Mouse (Mus musculus): ENCODE data around the gene Lrp8. TPM values are rescaled to one million over a fixed set of nuclear protein-coding genes. Genes with fewer than 3 reads are reported as not detected.

Lrp8 gene
- polyA plus RNA-seq, 1 experiment from 2014 or later: 0.56 TPM

- Histone ChIP-seq H3K9me3 (ENCODE audit: low read length) (no peaks in the 10 kb centered on the region), H3K9ac (replicated peaks; ENCODE audit: low read depth) (0 out of 2 replicates have a peak overlapping the region, but pooled peaks have one; percentile 16), H3K4me2 (replicated peaks; ENCODE audit: low read depth, low read length) (peak overlapping the region; percentile 67), H3K4me3 (ENCODE audit: low read depth, low read length) (peak overlapping the region; percentile 59), H3K27me3 (replicated peaks; ENCODE audit: insufficient read depth, low read length) (no peaks in the 10 kb centered on the region), H3K4me1 (ENCODE audit: insufficient read depth, low read depth, low read length) (no peaks in the 10 kb centered on the region; the same call in 1 of the 2 replicates), H3K36me3 (ENCODE audit: insufficient read depth, low read length) (peaks cover 13% of the 10 kb centered on the region; the same call in 1 of the 2 replicates), H3K27ac (ENCODE audit: low read length) (peak overlapping the region; percentile 77)
- no peak for DNase-seq (ENCODE audit: low spot score)
- WGBS: under 1% methylated on average over 12 of the region's 12 CpGs
- TF ChIP-seq EP300 (IDR thresholded peaks at IDR 0.05) (no peak), CTCF (IDR thresholded peaks at IDR 0.05) (0 out of 2 replicates have a peak, but pooled peaks have one; percentile 7)
- ATAC-seq: peak; percentile 14
Observed at GRCm38 (mm10) chr4:107889385-107889730, 87.3 kb downstream of the Lrp8 start.

- ATAC-seq: peak; percentile 97
- TF ChIP-seq EP300 (IDR thresholded peaks at IDR 0.05) (no peak), CTCF (IDR thresholded peaks at IDR 0.05) (no peak)
- H3K27me3 ChIP-seq (replicated peaks; ENCODE audit: insufficient read depth, low read length): no peaks in the 10 kb centered on the region
- H3K4me2 ChIP-seq (replicated peaks; ENCODE audit: low read depth, low read length): peak within 1 kb of the TSS; percentile 67
- peak within 1 kb of the TSS; percentile 27 for H3K9ac ChIP-seq (replicated peaks; ENCODE audit: low read depth)
- under 1% methylated on average over 46 of the region's 48 CpGs for WGBS
- peaks cover 12% of the 10 kb centered on the region; the same call in 1 of the 2 replicates for H3K36me3 ChIP-seq (ENCODE audit: insufficient read depth, low read length)
- H3K27ac ChIP-seq (ENCODE audit: low read length): peak within 1 kb of the TSS; percentile 77
- DNase-seq (ENCODE audit: low spot score): peak; percentile 98
- H3K4me1 ChIP-seq (ENCODE audit: insufficient read depth, low read depth, low read length): no peaks in the 10 kb centered on the region; the same call in 1 of the 2 replicates
- H3K4me3 ChIP-seq (ENCODE audit: low read depth, low read length): peak within 1 kb of the TSS; percentile 59
- no peaks in the 10 kb centered on the region for H3K9me3 ChIP-seq (ENCODE audit: low read length)
Observed at GRCm38 (mm10) chr4:107889731-107890432, 87.8 kb downstream of the Lrp8 start, which contains the start of gene 0610037L13Rik. Gene 0610037L13Rik (plus strand): TSS chr4:107889813.

- no peaks in the 10 kb centered on the region for H3K9me3 ChIP-seq (ENCODE audit: low read length)
- 72% methylated on average over 2 of the region's 2 CpGs for WGBS
- H3K4me1 ChIP-seq (ENCODE audit: insufficient read depth, low read depth, low read length): no peaks in the 10 kb centered on the region; the same call in 1 of the 2 replicates
- H3K4me2 ChIP-seq (replicated peaks; ENCODE audit: low read depth, low read length): no peak overlapping the region
- ATAC-seq (no peak), DNase-seq (ENCODE audit: low spot score) (peak; percentile 69)
- TF ChIP-seq EP300 (IDR thresholded peaks at IDR 0.05) (no peak), CTCF (IDR thresholded peaks at IDR 0.05) (peak; percentile 68)
- no peak overlapping the region for H3K4me3 ChIP-seq (ENCODE audit: low read depth, low read length)
- no peaks in the 10 kb centered on the region for H3K27me3 ChIP-seq (replicated peaks; ENCODE audit: insufficient read depth, low read length)
- no peak overlapping the region for H3K9ac ChIP-seq (replicated peaks; ENCODE audit: low read depth)
- peaks cover 21% of the 10 kb centered on the region; the same call in 1 of the 2 replicates for H3K36me3 ChIP-seq (ENCODE audit: insufficient read depth, low read length)
- no peak overlapping the region for H3K27ac ChIP-seq (ENCODE audit: low read length)
Observed at GRCm38 (mm10) chr4:107892663-107893062, 90.6 kb downstream of the Lrp8 start.

GRCm38 (mm10) chr4:107899211-107899927, 97.3 kb downstream of the Lrp8 start:
- no peak overlapping the region for H3K9ac ChIP-seq (replicated peaks; ENCODE audit: low read depth)
- ATAC-seq (no peak), DNase-seq (ENCODE audit: low spot score) (no peak)
- H3K4me3 ChIP-seq (ENCODE audit: low read depth, low read length): no peak overlapping the region
- peaks cover 25% of the 10 kb centered on the region for H3K36me3 ChIP-seq (ENCODE audit: insufficient read depth, low read length)
- H3K27me3 ChIP-seq (replicated peaks; ENCODE audit: insufficient read depth, low read length): no peaks in the 10 kb centered on the region
- no peaks in the 10 kb centered on the region for H3K4me1 ChIP-seq (ENCODE audit: insufficient read depth, low read depth, low read length)
- H3K9me3 ChIP-seq (ENCODE audit: low read length): no peaks in the 10 kb centered on the region
- H3K27ac ChIP-seq (ENCODE audit: low read length): no peak overlapping the region
- no peak overlapping the region for H3K4me2 ChIP-seq (replicated peaks; ENCODE audit: low read depth, low read length)
- 69% methylated on average over 5 of the region's 5 CpGs for WGBS
- TF ChIP-seq CTCF (IDR thresholded peaks at IDR 0.05) (no peak), EP300 (IDR thresholded peaks at IDR 0.05) (no peak)

- 88% methylated on average over 3 of the region's 3 CpGs for WGBS
- TF ChIP-seq CTCF (IDR thresholded peaks at IDR 0.05) (no peak), EP300 (IDR thresholded peaks at IDR 0.05) (no peak)
- no peak for ATAC-seq
Observed at GRCm38 (mm10) chr4:107900206-107900605, 98.1 kb downstream of the Lrp8 start.

GRCm38 (mm10) chr4:107904252-107904651, 102.2 kb downstream of the Lrp8 start:
- TF ChIP-seq EP300 (IDR thresholded peaks at IDR 0.05) (no peak), CTCF (IDR thresholded peaks at IDR 0.05) (no peak)
- Histone ChIP-seq H3K9me3 (ENCODE audit: low read length) (no peaks in the 10 kb centered on the region), H3K4me2 (replicated peaks; ENCODE audit: low read depth, low read length) (no peak overlapping the region), H3K27me3 (replicated peaks; ENCODE audit: insufficient read depth, low read length) (no peaks in the 10 kb centered on the region), H3K9ac (replicated peaks; ENCODE audit: low read depth) (no peak overlapping the region), H3K4me3 (ENCODE audit: low read depth, low read length) (no peak overlapping the region), H3K27ac (ENCODE audit: low read length) (no peak overlapping the region), H3K36me3 (ENCODE audit: insufficient read depth, low read length) (peaks cover 18% of the 10 kb centered on the region), H3K4me1 (ENCODE audit: insufficient read depth, low read depth, low read length) (no peaks in the 10 kb centered on the region)
- WGBS: 85% methylated on average over 10 of the region's 10 CpGs
- no peak for ATAC-seq
- DNase-seq (ENCODE audit: low spot score): no peak

More at GRCm38 (mm10) chr4:107900206-107900605, 98.1 kb downstream of the Lrp8 start:
- H3K27ac ChIP-seq (ENCODE audit: low read length): no peak overlapping the region
- DNase-seq (ENCODE audit: low spot score): no peak
- H3K9ac ChIP-seq (replicated peaks; ENCODE audit: low read depth): no peak overlapping the region
- H3K4me2 ChIP-seq (replicated peaks; ENCODE audit: low read depth, low read length): no peak overlapping the region
- peaks cover 20% of the 10 kb centered on the region for H3K36me3 ChIP-seq (ENCODE audit: insufficient read depth, low read length)
- H3K4me1 ChIP-seq (ENCODE audit: insufficient read depth, low read depth, low read length): no peaks in the 10 kb centered on the region
- H3K4me3 ChIP-seq (ENCODE audit: low read depth, low read length): no peak overlapping the region
- H3K27me3 ChIP-seq (replicated peaks; ENCODE audit: insufficient read depth, low read length): no peaks in the 10 kb centered on the region
- H3K9me3 ChIP-seq (ENCODE audit: low read length): no peaks in the 10 kb centered on the region
